Mouse (Mus musculus) adrenal gland, adult 2 months (tissue): ENCODE measurements around the gene Olfr74. TPM values are rescaled to one million over a fixed set of nuclear protein-coding genes. Genes with fewer than 3 reads are reported as not detected.
"Not testable (repeated sequence)": the region's sequence is repeated elsewhere in the genome, so short reads cannot be mapped to it uniquely, and the experiment has no call there.

Source experiments
- DNase-seq: peaks from one replicate; pipeline ENCODE4 v3.0.0; 2021
- long read RNA-seq: library from polyadenylated mRNA; stranded (forward); transcript quantifications from one replicate; pipeline ENCODE4 v2.0.0, GENCODE M21; 2021
- polyA plus RNA-seq: library from polyadenylated mRNA; depleted of rRNA; stranded (reverse); fragments of >200 nt; gene quantifications from 2 replicates; pipeline ENCODE4 v1.2.3, GENCODE M21; 2012; rRNA removed
- total RNA-seq, 2 experiments: library from RNA; stranded (reverse); gene quantifications; 2 replicates each; pipeline ENCODE4 v1.2.3; 2021

Gene Olfr74
- total RNA-seq = not detected
- not detected in 2 replicates for polyA plus RNA-seq
- long read RNA-seq = 0 reads

- DNase-seq = no peak
Observed at GRCm38 (mm10) chr2:87974563-87974962, at the start of gene Olfr74. TSS of gene Olfr74 (minus strand) at chr2:87974663.

DNA sequence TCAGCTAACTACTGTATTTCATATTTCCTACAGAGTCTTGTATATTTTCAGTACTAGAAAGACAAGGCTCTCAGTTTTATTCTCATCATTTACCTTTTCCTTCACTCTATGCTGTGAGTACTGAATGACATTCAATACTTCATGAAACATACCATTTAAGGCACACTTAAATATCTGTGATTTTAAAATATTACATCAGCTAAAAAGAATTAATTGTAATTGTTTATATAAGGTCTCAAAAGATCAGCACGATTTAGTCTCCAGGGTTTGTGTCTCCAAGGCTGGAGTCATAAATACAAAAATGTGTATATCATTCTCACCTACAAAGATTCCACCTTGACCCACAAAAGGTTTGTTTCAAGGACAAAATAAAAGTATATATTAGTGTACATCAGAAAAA is 48.0 kb upstream of the Olfr74 start, which contains the start of gene Olfr1161:
TSS of gene Olfr1161 (plus strand) at position 301 of the 400 bp plus-strand sequence.
- not testable (repeated sequence) for DNase-seq

DNA sequence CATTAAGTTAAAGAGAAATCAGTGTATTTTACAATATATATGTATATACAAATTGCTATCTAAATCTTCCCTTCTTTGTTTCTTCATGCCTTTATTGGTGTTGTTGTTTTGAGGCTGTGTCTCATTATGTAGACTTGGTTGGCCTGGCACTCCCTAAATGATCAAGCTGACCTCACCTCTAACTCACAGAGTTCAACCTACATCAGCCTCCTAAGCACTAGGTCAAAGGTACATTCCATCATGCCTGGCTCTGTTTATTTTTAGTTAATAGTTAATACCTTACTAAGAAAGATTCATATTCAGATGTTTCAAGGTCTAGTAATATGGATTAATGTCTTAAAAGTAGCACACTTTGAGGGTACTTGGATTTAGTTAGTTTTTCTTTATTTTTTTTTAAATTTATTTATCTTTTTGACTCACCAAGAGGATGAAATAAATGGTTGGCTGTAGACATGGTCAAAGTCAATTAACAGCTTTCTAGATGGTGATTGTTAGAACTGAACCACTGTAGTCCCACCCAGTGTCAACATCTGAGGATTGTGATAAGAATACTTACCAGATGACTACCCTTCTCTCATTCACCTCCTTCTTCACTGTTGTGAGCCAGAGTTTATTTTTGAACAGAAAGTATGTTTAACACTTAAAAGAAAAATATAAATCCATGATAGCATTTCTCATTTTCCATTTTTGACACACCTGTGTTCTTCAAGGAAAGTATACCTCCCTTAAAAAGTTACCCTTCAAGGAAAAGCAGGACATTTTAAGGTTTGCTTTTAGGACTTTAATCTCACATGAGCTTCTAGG is 33.3 kb upstream of the Olfr74 start, which contains the start of gene Olfr1160:
TSS of gene Olfr1160 (minus strand) at position 754 of the 804 bp plus-strand sequence.
- no peak for DNase-seq

DNA sequence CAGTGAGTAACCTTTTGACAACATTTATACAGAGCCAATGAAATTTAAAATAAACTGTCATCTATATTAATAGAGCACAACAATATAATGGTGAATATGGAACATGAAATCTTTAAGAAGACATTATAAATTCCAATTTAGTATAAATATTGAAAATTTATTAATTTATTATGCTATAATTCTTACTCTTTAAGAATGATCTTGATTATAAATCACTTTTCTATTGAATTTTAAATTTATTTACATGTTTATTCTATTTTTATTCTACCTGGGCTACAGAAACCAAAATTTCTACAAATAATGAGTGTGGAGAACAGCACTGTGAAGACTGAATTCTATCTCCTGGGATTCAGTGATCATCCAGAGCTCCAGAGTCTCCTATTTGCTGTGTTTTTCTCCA is 15.3 kb upstream of the Olfr74 start, which contains the start of gene Olfr1158:
TSS of gene Olfr1158 (plus strand) at position 301 of the 400 bp plus-strand sequence.
- no peak for DNase-seq

GRCm38 (mm10) chr2:87968199-87968598 is 6.3 kb downstream of the Olfr74 start, which contains the start of gene Olfr1157:
TSS of gene Olfr1157 (minus strand) at chr2:87968299.
- no peak for DNase-seq

- DNase-seq = no peak
Observed at GRCm38 (mm10) chr2:87953000-87953399, 21.5 kb downstream of the Olfr74 start, which contains the start of gene Olfr1156. TSS of gene Olfr1156 (minus strand) at chr2:87953100.

GRCm38 (mm10) chr2:87945037-87945436 is 29.4 kb downstream of the Olfr74 start, which contains the start of gene Olfr1155:
TSS of gene Olfr1155 (minus strand) at chr2:87945137.
- no peak for DNase-seq

Other genes starting within 250 kb of the Olfr74 start
- not detected for gene Olfr1138, start 234.7 kb downstream of the Olfr74 start, total RNA-seq
- not detected in 2 replicates for gene Olfr1138, start 234.7 kb downstream of the Olfr74 start, polyA plus RNA-seq
- not detected for gene Olfr1140, start 230.9 kb downstream of the Olfr74 start, total RNA-seq
- not detected in 2 replicates for gene Olfr1140, start 230.9 kb downstream of the Olfr74 start, polyA plus RNA-seq
- not detected for gene Olfr1141, start 220.7 kb downstream of the Olfr74 start, total RNA-seq
- not detected in 2 replicates for gene Olfr1141, start 220.7 kb downstream of the Olfr74 start, polyA plus RNA-seq
- not detected for gene Olfr152, start 195.2 kb downstream of the Olfr74 start, total RNA-seq
- not detected in 2 replicates for gene Olfr152, start 195.2 kb downstream of the Olfr74 start, polyA plus RNA-seq
- gene Olfr1143, start 174.1 kb downstream of the Olfr74 start, total RNA-seq = not detected
- gene Olfr1143, start 174.1 kb downstream of the Olfr74 start, polyA plus RNA-seq = not detected in 2 replicates
- not detected for gene Olfr1145, start 164.8 kb downstream of the Olfr74 start, total RNA-seq
- not detected in 2 replicates for gene Olfr1145, start 164.8 kb downstream of the Olfr74 start, polyA plus RNA-seq
- not detected for gene Olfr1148, start 144.1 kb downstream of the Olfr74 start, total RNA-seq
- gene Olfr1148, start 144.1 kb downstream of the Olfr74 start, polyA plus RNA-seq = not detected in 2 replicates
- not detected for gene Olfr1150-ps1, start 130.7 kb downstream of the Olfr74 start, total RNA-seq
- gene Olfr1150-ps1, start 130.7 kb downstream of the Olfr74 start, polyA plus RNA-seq = not detected in 2 replicates
- gene Olfr1151, start 118.8 kb downstream of the Olfr74 start, total RNA-seq = not detected
- gene Olfr1151, start 118.8 kb downstream of the Olfr74 start, polyA plus RNA-seq = not detected in 2 replicates
- gene Olfr1152, start 108.2 kb downstream of the Olfr74 start, total RNA-seq = not detected
- gene Olfr1152, start 108.2 kb downstream of the Olfr74 start, polyA plus RNA-seq = not detected in 2 replicates
- not detected for gene Olfr1153, start 79.7 kb downstream of the Olfr74 start, total RNA-seq
- gene Olfr1153, start 79.7 kb downstream of the Olfr74 start, polyA plus RNA-seq = not detected in 2 replicates
- not detected for gene Olfr1154, start 69.5 kb downstream of the Olfr74 start, total RNA-seq
- gene Olfr1154, start 69.5 kb downstream of the Olfr74 start, polyA plus RNA-seq = not detected in 2 replicates
- not detected for gene Olfr1155, start 29.5 kb downstream of the Olfr74 start, total RNA-seq
- not detected in 2 replicates for gene Olfr1155, start 29.5 kb downstream of the Olfr74 start, polyA plus RNA-seq
- gene Olfr1156, start 21.6 kb downstream of the Olfr74 start, total RNA-seq = not detected
- not detected in 2 replicates for gene Olfr1156, start 21.6 kb downstream of the Olfr74 start, polyA plus RNA-seq
- gene Olfr1157, start 6.4 kb downstream of the Olfr74 start, total RNA-seq = not detected
- not detected in 2 replicates for gene Olfr1157, start 6.4 kb downstream of the Olfr74 start, polyA plus RNA-seq
- not detected for gene Olfr1158, start 15.4 kb upstream of the Olfr74 start, total RNA-seq
- not detected in 2 replicates for gene Olfr1158, start 15.4 kb upstream of the Olfr74 start, polyA plus RNA-seq
- gene Olfr1160, start 33.6 kb upstream of the Olfr74 start, total RNA-seq = not detected
- not detected in 2 replicates for gene Olfr1160, start 33.6 kb upstream of the Olfr74 start, polyA plus RNA-seq
- not detected for gene Olfr1161, start 48.1 kb upstream of the Olfr74 start, total RNA-seq
- gene Olfr1161, start 48.1 kb upstream of the Olfr74 start, polyA plus RNA-seq = not detected in 2 replicates
- gene Olfr73, start 63.0 kb upstream of the Olfr74 start, total RNA-seq = not detected
- not detected in 2 replicates for gene Olfr73, start 63.0 kb upstream of the Olfr74 start, polyA plus RNA-seq
- not detected for gene Olfr1162, start 76.5 kb upstream of the Olfr74 start, total RNA-seq
- not detected in 2 replicates for gene Olfr1162, start 76.5 kb upstream of the Olfr74 start, polyA plus RNA-seq
- gene Olfr1163, start 97.2 kb upstream of the Olfr74 start, total RNA-seq = not detected
- not detected in 2 replicates for gene Olfr1163, start 97.2 kb upstream of the Olfr74 start, polyA plus RNA-seq
- gene Olfr1164, start 119.3 kb upstream of the Olfr74 start, total RNA-seq = not detected
- gene Olfr1164, start 119.3 kb upstream of the Olfr74 start, polyA plus RNA-seq = not detected in 2 replicates
- gene Olfr1166, start 153.6 kb upstream of the Olfr74 start, total RNA-seq = not detected
- gene Olfr1166, start 153.6 kb upstream of the Olfr74 start, polyA plus RNA-seq = not detected in 2 replicates
- gene Olfr1167, start 180.5 kb upstream of the Olfr74 start, total RNA-seq = not detected
- not detected in 2 replicates for gene Olfr1167, start 180.5 kb upstream of the Olfr74 start, polyA plus RNA-seq
- not detected for gene Olfr1168, start 207.2 kb upstream of the Olfr74 start, total RNA-seq
- gene Olfr1168, start 207.2 kb upstream of the Olfr74 start, polyA plus RNA-seq = not detected in 2 replicates